Mouse (Mus musculus) MEL-GATA-1-ER (cell line): ENCODE results near the gene Phospho2.
A peak's percentile ranks its signal among the peaks of the same experiment; 100 is the strongest.
"Not testable (repeated sequence)": the region's sequence is repeated elsewhere in the genome, so short reads cannot be mapped to it uniquely, and the experiment has no call there.

Experiments
- DNase-seq: peaks from one replicate; pipeline ENCODE4 v3.0.0-alpha.2; 2012; ENCODE audit warnings: low read depth; ENCODE audit errors: extremely low read depth

The Phospho2 gene

DNA sequence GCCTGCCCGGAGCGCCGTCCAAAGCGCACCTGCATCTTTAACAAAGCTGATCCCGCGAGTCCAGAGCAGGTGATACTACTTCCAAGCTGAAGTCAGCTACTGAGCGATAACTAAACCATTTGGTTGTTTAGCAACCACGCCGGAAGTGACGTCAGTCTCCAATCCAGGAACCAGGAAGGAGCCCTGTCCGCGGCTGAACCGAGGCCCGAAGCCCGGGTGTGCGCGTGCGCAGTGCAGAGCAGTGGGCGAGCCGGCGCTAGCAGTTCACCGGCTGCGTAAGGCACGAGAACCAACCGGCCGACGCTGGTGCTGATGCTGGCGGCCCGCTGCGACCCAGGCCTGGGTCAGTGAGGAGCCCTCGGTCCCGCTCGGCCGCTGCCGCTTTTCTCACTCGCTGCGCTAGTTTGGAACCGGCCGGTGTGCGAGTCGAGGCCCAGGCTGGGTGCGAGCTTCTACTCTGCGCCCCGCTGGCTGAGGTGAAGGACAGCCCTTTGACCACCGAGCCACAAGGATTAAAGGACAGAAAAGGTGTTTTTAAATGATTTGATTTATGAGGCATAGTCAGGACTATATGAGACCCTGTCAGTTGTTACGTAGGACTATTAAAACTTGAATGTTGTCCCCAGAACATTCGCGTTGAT is at the start of gene Phospho2, which contains the start of gene Ccdc173:
Phospho2 (plus strand) TSS at position 195 of the 641 bp plus-strand sequence.
Ccdc173 (minus strand) TSS at position 147 of the 641 bp plus-strand sequence.
- DNase-seq: peak; percentile 96

DNA sequence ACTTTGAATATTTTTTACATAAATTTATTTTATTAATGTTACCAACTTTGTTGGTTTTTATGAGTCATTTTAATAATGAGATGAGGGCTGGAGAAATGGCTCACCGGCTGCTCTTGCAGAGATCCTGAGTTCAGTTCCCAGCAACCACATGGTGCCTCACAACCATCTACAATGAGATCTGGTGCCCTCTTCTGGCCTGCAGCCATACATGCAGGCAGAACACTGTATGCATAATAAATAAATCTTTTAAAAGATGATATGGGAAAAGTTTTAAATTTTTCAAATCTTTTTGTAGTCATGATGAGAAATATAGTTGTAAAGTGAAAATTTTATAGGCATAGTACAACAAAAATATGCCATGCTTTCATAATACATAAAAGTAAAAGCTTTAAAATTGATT is 44.3 kb upstream of the Phospho2 start:
- no peak for DNase-seq

DNA sequence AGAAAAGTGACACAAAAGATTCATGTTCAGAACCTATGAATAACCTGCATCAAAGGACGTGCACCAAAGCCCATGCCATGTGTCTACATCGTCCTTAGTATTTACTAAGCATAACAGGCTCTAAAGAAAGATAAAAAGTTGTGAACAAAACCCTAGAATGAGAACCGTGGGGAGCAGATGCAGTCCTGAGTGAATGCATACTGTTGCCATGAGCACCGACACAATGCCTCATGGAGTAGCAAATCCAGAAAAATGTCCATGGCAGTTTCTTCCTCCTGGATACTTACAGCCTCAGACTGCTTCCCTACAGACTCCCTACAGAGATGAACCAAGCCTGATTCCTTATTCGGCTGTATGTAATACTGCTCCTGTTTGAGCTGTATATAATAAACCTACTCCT is 28.4 kb upstream of the Phospho2 start:
- DNase-seq: no peak

DNA sequence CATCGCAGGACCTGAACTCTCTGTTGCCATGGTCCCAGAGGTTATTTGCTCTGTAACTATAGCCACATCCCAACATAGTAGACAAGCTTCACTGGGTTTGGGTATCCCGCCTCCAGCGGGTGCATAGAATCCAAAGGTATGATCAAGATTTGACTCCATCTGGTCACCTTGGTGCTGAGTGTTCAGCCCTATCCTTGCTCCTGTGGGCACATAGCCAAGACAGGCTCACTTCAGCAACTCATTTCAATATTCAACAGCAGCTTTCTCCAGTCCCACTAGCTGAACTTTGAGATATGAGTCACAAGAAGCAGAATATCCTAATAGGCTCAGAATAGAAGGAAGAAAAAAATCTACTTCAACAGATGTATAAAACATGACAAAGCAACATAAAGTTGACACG is 26.1 kb upstream of the Phospho2 start:
- DNase-seq: no peak

DNA sequence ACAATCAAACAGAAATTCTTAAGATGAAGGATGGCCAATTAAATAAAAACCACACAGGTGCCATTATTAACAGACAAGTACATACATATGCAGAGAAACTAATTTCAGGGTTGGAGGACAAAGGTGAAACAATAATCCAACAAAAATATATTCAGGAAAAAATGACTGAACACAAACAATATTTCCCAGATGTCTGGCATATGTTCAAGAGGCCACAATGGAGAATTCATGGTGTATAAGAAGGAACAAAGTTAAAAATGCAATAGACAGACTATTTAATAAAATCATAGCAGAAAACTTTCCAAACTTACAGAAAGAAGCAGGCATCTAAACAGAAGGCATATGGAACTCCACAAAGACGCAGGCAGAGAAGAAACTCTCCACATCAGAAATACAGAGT is 24.7 kb upstream of the Phospho2 start:
- DNase-seq: no peak

DNA sequence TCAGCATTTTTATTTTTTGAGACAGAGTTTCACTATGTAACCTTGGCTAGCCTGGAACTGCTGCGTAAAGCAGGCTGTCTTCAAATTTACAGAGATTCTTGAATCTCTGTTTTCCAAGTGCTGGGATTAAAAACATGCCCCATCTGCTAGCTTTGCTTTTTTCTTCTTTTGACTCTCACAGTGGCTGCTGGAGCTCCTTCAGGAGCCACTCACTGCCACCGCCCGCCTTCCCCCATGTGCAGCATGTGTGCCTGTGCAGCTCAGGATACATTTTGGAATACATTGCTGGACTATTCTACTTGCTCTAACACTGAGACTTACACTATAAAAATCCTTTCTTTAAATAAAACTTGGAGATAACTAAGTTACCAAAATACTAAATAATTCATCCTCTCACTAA is 16.1 kb upstream of the Phospho2 start:
- no peak for DNase-seq

DNA sequence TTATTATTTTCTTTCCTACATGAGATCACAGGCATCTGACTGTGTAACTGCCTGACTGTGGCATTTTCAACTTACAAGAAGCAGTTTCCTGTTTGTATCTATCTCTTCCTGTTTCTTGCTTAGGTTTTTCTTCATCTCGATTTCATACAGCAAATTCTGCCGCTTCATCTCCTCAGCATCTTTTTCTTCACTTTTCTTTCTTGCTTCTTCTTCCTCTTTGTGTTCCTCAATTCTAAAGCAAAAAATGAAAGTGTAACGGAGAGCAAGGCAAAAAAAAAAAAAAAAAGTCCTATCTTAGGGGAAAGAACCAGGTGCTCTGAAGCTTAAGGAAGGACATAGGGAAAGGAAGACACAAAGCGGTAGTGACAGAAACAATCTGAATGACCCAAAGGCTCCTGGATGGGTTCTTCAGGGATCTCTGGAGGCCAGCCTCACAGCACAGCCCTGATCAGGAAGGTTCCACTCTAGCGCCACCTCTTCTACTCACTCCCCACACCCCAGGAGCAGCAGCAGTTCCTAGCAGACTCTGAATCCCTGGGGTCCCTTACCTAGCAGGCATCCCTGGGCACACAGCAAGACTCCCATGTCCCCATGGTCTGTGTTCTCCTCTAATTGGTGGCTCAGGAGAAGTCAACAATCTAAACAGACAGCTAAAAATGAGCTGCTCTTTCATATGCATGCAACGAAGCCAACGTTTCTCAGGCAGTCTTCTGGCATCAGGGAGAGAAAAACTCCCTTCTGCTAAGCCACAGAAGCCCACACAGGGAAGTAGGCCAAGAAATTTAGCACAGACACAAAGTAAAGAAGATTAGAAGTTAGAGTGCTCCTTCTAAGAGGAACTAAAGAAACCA is 11.2 kb upstream of the Phospho2 start:
- peak; percentile 37 for DNase-seq

DNA sequence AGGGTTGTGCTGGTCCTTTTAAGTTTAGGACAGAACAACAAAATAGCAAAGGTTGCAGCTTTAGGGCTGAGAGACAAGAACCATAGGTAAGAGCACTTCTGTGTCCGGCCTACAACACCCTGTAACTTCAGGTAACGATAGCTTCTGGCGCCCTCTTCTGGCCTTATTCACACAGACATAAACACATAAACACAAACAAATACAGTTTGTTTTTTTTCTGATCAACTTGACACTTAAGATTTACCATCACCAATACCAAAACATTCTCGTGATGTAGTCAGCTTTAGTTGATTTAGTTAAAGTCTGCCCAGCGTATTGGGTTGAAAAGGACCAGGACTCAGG is 10.6 kb upstream of the Phospho2 start:
- peak; percentile 62 for DNase-seq

DNA sequence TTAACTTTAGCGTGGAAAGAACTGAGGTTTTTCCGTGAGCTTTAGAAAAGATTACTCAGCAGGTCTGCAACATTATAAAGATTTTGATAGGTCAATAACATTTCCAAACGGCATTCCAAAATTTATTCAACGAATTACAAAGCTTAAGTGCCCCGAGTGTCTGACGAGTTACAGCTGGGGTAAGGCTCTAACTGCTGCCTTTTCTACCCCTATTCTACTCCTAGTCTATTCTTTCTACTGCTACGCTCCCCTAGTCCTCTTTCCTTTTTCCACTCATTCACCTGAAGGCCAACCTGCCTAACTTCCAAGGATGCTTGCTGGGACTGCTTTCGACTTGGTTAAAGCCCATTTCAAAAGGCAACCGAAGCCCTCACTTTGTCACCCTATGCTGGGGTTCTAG is 449 bp upstream of the Phospho2 start:
- DNase-seq: no peak

DNA sequence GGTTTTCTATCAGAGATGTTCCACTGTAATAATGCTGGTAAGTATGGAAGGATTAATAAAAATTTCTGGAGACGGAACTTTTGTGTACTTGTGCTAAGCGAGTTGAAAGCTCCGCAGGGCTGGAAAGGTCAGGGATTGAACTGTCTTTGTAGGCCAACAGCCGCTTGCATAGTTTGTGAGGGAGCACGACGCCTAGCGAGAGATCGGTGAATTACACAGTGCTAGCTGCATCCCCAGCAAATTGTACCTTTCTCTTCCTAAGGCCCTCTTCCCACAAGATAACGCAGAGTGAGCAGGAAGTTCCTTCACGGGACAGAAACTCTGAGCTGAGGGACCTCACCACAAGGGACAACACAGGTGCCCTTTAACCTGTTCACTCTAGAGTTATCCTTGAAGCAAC is 862 bp downstream of the Phospho2 start:
- DNase-seq: peak; percentile 92

DNA sequence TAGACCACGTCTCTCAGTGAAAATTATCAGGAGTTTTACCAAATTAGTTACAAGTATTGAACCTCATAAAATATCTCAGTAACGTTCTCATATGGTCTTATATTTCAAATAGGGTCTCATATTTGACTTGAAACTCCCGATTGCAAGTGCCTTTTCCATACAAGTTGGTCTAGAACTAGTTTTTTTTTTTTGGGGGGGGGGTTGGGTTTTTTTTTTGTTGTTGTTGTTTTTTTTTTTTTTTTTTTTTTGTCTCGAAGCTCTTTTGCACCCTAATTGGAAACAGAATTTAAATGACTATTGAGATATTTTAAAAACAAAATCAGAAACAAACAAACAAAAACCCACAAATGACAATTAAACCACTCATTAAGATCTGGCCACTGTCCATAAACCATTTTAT is 1.3 kb downstream of the Phospho2 start:
- no peak for DNase-seq

DNA sequence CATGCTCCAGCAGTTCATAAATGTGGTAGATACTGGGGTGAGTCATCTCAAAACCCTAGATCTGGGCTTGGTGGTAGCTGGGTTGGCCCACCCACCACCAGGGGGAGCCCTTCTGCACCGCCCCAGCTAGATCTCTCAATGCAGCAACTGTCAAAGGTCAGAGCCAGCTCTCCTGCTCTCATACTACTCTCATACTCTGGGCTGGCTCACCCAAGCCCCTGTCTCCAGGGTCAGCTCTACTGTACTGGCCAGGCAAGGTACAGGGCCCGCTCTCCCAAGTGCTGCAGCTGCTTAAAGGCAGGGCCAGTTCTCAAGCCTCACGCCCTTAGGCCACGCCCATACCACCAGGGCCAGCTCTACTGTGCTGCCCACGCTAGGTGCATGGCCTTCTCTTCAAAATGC is 13.5 kb downstream of the Phospho2 start:
- DNase-seq: peak; percentile 50

DNA sequence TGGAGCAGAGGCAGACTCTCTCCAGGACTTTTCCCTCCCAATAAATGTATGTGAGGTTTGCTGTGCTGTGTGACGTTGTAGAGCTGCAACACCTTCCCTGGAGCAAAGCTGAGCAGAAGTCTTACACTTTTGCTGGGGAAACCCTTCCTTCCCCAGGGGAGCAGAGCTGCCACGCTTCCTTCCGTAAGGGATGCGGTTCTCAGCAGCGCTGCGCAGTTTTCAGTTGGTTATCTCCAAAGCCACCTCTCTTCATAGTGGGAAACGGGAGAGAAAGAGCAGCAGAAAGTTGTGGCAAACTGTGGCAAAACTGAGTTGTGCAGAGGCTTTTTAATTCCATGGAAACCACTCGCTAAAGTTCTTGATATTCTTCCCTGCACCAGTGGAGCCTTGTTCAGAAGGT is 14.3 kb downstream of the Phospho2 start:
- DNase-seq: no peak

DNA sequence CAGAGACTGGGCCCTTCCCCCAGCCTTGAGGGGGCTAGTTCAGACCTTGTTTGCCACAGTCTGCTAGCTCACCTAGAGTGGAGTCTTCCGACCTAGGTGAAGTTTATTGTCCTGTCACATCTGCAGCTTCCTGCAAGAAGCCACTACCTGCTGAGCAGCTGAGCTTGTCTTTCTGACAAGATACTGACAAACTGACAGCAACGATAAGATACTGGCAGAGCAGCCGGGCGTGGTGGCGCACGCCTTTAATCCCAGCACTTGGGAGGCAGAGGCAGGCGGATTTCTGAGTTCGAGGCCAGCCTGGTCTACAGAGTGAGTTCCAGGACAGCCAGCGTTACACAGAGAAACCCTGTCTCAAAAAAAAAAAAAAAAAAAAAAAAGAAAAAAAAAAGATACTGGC is 15.2 kb downstream of the Phospho2 start:
- DNase-seq: not testable (repeated sequence)

DNA sequence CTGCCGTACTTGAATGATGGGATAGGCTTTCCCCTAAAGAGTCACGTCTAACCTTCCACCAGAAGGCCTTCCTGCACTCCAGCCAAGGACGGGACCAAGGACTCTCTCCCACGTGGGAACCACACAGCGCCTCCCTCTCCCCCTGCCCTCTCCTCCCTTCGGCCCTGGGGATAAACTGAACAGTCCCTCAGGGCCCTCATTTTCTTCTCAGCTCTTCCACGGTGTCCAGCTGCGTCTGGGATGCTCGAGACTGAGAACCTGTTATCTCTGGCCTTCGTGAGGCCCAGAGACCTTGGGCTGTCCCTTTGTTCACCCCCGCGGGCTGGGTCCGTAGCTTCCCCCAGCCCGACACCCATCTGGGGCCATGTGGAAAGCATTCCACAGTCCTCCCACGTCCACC is 20.7 kb downstream of the Phospho2 start:
- no peak for DNase-seq

DNA sequence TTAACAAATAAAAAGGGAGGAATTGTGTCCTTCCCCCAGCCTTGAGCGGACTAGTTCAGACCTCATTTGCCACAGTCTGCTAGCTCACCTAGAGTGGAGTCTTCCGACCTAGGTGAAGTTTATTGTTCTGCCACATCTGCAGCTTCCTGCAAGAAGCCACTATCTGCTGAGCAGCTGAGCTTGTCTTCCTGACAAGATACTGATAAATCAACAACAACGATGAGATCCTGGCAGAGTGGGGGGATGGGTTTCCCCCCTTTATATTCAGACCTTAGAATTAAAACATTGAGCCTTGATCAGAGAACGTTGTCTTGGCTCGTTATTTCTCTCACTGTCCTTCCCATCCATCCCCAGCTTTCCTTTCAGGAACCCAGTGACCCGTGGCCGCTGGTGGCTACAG is 21.9 kb downstream of the Phospho2 start:
- not testable (repeated sequence) for DNase-seq

DNA sequence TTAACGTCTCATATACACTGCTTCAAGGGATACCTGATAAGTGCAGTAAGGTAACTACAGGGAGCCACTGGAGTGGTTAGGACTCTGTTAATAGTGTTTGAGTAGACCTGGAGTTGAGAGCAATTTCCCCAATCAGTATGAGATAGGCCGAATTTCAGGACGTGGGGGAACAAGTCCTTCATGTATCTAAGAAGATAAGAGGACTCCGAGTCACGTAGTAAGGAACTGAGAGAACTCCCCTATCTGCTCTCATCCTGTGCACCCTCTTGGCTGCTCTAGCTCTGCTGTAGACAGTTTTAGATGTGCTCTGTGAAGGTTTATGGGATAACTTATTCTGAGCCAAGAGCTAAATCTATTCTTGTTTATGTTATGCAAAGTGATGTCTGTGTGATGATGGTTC is 27.2 kb downstream of the Phospho2 start:
- peak; percentile 58 for DNase-seq

DNA sequence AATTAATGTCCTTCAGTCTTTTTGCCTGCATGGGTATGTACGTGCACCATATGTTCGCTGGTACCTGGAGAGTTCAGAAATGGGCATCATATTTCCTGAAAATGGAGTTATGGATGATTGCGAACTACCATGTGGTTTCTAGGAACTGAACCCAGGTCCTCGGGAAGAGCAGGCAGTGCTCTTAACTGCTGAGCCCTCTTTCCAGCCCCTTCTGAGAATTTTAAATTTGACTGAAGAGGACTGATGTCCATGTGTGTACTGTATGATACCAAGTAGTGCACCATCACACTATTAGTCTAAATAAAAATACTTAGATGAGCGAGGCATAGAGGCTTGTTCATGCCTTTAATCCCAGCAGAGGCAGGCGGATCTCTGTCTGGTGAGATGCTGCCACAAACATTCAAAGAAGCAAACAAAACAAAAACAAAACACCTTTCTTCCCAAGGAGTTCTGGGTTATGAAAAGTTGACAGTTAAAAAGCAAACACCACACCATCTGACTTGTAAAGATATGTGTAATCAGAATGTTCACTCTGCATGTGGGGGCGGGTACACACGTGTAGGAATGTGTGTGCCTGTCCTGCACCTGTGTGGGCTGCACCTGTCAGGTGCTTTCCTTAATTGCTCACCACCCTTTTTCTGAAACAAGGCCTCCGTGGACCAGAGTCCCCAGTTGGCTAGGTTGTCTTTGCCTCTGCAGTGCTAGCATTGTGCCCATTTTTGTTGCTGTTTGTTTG is 29.1 kb downstream of the Phospho2 start:
- DNase-seq: no peak

DNA sequence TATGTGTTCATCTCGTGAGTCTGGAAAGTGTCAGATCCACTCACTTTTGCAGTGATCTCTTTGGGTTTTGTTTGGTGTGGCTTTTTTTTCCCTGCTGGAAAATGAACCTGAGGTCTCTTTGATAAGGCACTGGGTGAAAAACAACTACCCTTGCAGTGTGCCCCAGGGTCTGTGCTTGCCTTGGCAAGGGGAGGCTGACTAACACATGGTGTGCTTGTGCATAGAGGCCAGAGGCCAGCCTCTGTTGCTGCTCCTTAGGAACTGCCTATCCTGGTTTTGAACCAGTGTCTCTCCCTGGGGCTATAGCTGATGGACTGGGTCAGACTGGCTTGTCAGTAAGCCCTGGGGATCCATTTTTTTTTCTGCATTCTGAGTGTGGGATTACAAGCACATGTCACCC is 30.8 kb downstream of the Phospho2 start:
- DNase-seq: no peak

DNA sequence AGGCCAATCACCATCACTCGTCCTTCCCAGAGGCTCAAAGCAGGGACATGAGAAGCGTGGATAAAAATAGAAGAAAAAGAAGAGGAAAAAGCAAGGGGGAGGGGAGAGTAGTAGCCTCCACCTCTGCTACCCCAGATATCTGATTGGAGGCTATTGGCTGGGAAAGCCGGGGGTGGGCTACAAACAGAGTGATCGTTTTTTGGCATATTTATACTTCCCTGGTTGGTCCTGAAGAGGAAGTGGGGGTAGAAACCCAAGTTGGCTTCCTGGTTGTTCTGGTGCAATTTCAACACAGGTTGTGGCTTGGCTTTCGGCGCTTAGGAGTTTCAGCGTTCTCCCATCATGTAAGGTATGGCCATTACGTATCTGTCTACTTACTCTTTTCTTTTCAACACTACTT is 32.3 kb downstream of the Phospho2 start, which contains the start of gene Klhl23:
Klhl23 (plus strand) TSS at position 234 of the 400 bp plus-strand sequence.
- DNase-seq: peak; percentile 87

DNA sequence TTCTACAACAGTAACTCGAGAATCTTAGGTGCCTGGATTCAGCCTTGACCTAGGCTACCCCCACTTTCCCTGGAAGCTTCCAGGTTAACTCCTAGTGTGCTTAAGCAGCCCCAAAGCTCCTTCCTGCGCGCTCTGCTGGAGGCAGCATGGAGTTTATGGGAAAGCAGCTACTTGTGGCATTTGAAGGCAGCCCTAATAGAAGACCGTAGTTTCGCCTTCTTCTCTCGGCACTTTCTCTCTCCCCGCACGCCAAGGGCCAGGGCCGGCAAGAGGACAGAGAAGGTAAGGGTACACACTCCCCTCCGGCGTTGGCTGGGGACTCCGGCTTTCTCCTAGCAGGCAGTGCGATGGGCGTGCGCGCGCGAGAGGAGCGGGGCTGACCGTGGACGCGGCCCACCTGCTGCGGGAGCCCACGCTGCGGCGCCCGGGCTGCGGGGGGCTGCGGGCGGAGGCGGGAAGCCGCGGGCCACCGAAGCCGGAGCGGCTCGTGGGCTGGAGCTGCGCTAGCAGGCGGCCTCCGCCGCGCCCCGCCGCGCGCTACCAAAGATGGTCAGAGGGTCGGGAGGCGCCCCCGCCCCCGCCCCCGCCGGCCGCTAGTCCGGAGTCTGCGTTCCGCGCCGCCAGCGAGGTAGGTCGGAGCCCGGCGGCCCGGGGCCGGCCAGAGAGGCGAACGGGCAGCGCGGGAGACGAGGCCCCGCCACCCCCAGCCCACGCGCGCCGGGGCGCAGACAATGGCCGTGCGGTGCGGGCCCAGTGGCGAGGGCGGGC is 33.1 kb downstream of the Phospho2 start:
- DNase-seq: peak; percentile 33
